Mouse (Mus musculus): ENCODE results near the gene Entpd2.

DNA sequence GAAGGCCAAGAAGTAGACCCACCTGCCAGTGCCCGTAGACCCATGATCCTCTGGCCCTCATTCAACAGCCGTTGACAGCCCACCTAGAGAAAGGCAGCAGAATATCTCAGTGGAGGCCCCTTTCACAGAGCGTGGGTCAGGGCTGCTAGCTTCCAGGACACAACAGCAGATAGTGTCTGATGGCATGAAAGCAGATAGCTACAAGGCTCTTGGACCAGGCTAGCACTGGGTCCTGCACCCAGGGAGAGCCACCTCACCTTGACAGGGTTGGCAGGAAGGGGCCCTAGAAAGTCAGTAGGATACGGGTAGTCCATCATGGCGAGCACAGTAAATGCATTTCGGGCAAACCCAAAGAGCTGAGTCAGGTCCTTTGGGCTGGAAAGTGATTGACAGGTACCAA, 41.5 kb upstream of the Entpd2 start:
- no peak for TF ChIP-seq CTCF (IDR thresholded peaks at IDR 0.05; ENCODE audit: control insufficient read depth, insufficient read depth, insufficient read length)
- TF ChIP-seq USF1 (IDR thresholded peaks at IDR 0.05; ENCODE audit: low read depth), result no peak
- no peak for TF ChIP-seq MAX (IDR thresholded peaks at IDR 0.05)
- no peak for TF ChIP-seq MYOG (IDR thresholded peaks at IDR 0.05; ENCODE audit: control insufficient read depth, extremely low read depth, insufficient read length)
- TF ChIP-seq MYOD1 (IDR thresholded peaks at IDR 0.05; ENCODE audit: control insufficient read depth, insufficient read length, low read depth), result no peak
- no peak for TF ChIP-seq CEBPB (IDR thresholded peaks at IDR 0.05; ENCODE audit: low read depth)
- no peak for TF ChIP-seq FOSL1 (IDR thresholded peaks at IDR 0.05; ENCODE audit: insufficient read depth, low read length, poor library complexity, severe bottlenecking)

All from C2C12 (cell line).